Mouse (Mus musculus): Measurements from ENCODE around the gene Hmg20b. TPM values are rescaled to one million over a fixed set of nuclear protein-coding genes. Genes with fewer than 3 reads are reported as not detected.

The Hmg20b gene
- 135 and 137 TPM in 2 replicates for polyA plus RNA-seq (2012; rRNA removed)
- polyA plus RNA-seq (2014; fragmentation: Nextera tagmentation; extraction: Ambion mirVana) = 92.9 and 104 TPM in 2 replicates

- no peaks in the 10 kb centered on the region for H3K9me3 ChIP-seq (ENCODE audit: control insufficient read depth, low read length)
- WGBS = under 1% methylated on average over 49 of the region's 54 CpGs
- peak within 1 kb of the TSS; percentile 70 for H3K27ac ChIP-seq (replicated peaks; ENCODE audit: low read depth, low read length)
- H3K4me3 ChIP-seq (replicated peaks; ENCODE audit: low read length) = peak within 1 kb of the TSS; percentile 78
- TF ChIP-seq POLR2A (IDR thresholded peaks at IDR 0.05; ENCODE audit: borderline replicate concordance, extremely low read depth, insufficient read depth, insufficient read length) = peak; percentile 38; the same call in 1 of the 2 replicates
- DNase-seq (ENCODE audit: low spot score) = peak; percentile 99
- H3K36me3 ChIP-seq (ENCODE audit: control insufficient read depth, insufficient read depth, low read length) = peaks cover 20% of the 10 kb centered on the region
- H3K4me1 ChIP-seq (ENCODE audit: control insufficient read depth, insufficient read depth, low read length) = peaks cover 20% of the 10 kb centered on the region
- H3K9ac ChIP-seq (ENCODE audit: low read depth, low read length, severe bottlenecking) = peak within 1 kb of the TSS; percentile 80
- peak; percentile 96 for ATAC-seq (ENCODE audit: low FRiP score, low read depth)
- H3K4me2 ChIP-seq (replicated peaks; ENCODE audit: low read depth, low read length, severe bottlenecking) = peak within 1 kb of the TSS; percentile 93
- H3K27me3 ChIP-seq (ENCODE audit: control insufficient read depth, insufficient read depth, low read length) = no peaks in the 10 kb centered on the region
These were observed at the start of gene Hmg20b for GRCm38 (mm10) chr10:81350351-81351063. Gene Hmg20b (minus strand): TSS chr10:81350480.

GRCm38 (mm10) chr10:81399798-81400308 lies 49.6 kb upstream of the Hmg20b start:
- Histone ChIP-seq H3K4me1 (ENCODE audit: control insufficient read depth, insufficient read depth, low read length) (peaks cover 33% of the 10 kb centered on the region), H3K4me2 (replicated peaks; ENCODE audit: low read depth, low read length, severe bottlenecking) (no peak overlapping the region), H3K27me3 (ENCODE audit: control insufficient read depth, insufficient read depth, low read length) (no peaks in the 10 kb centered on the region), H3K36me3 (ENCODE audit: control insufficient read depth, insufficient read depth, low read length) (peaks cover 60% of the 10 kb centered on the region), H3K9me3 (ENCODE audit: control insufficient read depth, low read length) (no peaks in the 10 kb centered on the region), H3K4me3 (replicated peaks; ENCODE audit: low read length) (no peak overlapping the region), H3K27ac (replicated peaks; ENCODE audit: low read depth, low read length) (no peak overlapping the region), H3K9ac (ENCODE audit: low read depth, low read length, severe bottlenecking) (no peak overlapping the region)
- TF ChIP-seq POLR2A (IDR thresholded peaks at IDR 0.05; ENCODE audit: borderline replicate concordance, extremely low read depth, insufficient read depth, insufficient read length) = no peak
- ATAC-seq (ENCODE audit: low FRiP score, low read depth) = no peak
- DNase-seq (ENCODE audit: low spot score) = no peak
- 81% methylated on average over 18 of the region's 18 CpGs for WGBS

- no peak overlapping the region for H3K4me2 ChIP-seq (replicated peaks; ENCODE audit: low read depth, low read length, severe bottlenecking)
- H3K4me3 ChIP-seq (replicated peaks; ENCODE audit: low read length) = no peak overlapping the region
- no peaks in the 10 kb centered on the region for H3K27me3 ChIP-seq (ENCODE audit: control insufficient read depth, insufficient read depth, low read length)
- no peaks in the 10 kb centered on the region for H3K9me3 ChIP-seq (ENCODE audit: control insufficient read depth, low read length)
- no peak for DNase-seq (ENCODE audit: low spot score)
- no peak for ATAC-seq (ENCODE audit: low FRiP score, low read depth)
- WGBS = 60% methylated on average over 2 of the region's 5 CpGs
- peaks cover 55% of the 10 kb centered on the region for H3K36me3 ChIP-seq (ENCODE audit: control insufficient read depth, insufficient read depth, low read length)
- H3K9ac ChIP-seq (ENCODE audit: low read depth, low read length, severe bottlenecking) = no peak overlapping the region
- no peak for TF ChIP-seq POLR2A (IDR thresholded peaks at IDR 0.05; ENCODE audit: borderline replicate concordance, extremely low read depth, insufficient read depth, insufficient read length)
- H3K4me1 ChIP-seq (ENCODE audit: control insufficient read depth, insufficient read depth, low read length) = peaks cover 30% of the 10 kb centered on the region
- no peak overlapping the region for H3K27ac ChIP-seq (replicated peaks; ENCODE audit: low read depth, low read length)
These were observed 49.0 kb upstream of the Hmg20b start for GRCm38 (mm10) chr10:81399296-81399695.

DNA sequence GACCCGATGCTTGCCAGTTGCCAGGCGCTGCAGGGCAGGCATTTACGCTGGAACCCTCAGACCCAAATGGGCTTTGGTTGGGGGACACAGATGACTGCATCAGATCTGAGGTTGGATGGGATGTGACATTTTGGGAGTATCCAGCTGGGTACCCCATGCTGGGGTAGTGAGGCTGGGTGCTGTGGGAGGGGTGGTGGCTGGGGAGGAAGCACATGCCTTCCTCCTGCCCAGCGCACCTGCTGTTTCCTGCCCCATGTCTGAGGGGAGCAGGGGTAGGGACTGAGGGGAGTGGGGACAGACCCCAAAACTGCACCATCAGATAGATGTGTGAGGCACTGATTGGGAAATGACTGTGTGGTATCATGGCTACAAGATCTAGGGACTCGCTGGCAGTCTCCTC lies 46.5 kb upstream of the Hmg20b start:
- Histone ChIP-seq H3K27ac (replicated peaks; ENCODE audit: low read depth, low read length) (no peak overlapping the region), H3K4me1 (ENCODE audit: control insufficient read depth, insufficient read depth, low read length) (peaks cover 24% of the 10 kb centered on the region), H3K4me2 (replicated peaks; ENCODE audit: low read depth, low read length, severe bottlenecking) (no peak overlapping the region), H3K36me3 (ENCODE audit: control insufficient read depth, insufficient read depth, low read length) (peaks cover 38% of the 10 kb centered on the region), H3K27me3 (ENCODE audit: control insufficient read depth, insufficient read depth, low read length) (no peaks in the 10 kb centered on the region), H3K9me3 (ENCODE audit: control insufficient read depth, low read length) (no peaks in the 10 kb centered on the region), H3K9ac (ENCODE audit: low read depth, low read length, severe bottlenecking) (no peak overlapping the region), H3K4me3 (replicated peaks; ENCODE audit: low read length) (no peak overlapping the region)
- 79% methylated on average over 5 of the region's 5 CpGs for WGBS
- no peak for DNase-seq (ENCODE audit: low spot score)
- no peak for ATAC-seq (ENCODE audit: low FRiP score, low read depth)
- no peak for TF ChIP-seq POLR2A (IDR thresholded peaks at IDR 0.05; ENCODE audit: borderline replicate concordance, extremely low read depth, insufficient read depth, insufficient read length)

- no peak overlapping the region for H3K4me3 ChIP-seq (replicated peaks; ENCODE audit: low read length)
- no peak overlapping the region for H3K9ac ChIP-seq (ENCODE audit: low read depth, low read length, severe bottlenecking)
- H3K27me3 ChIP-seq (ENCODE audit: control insufficient read depth, insufficient read depth, low read length) = no peaks in the 10 kb centered on the region
- no peak for TF ChIP-seq POLR2A (IDR thresholded peaks at IDR 0.05; ENCODE audit: borderline replicate concordance, extremely low read depth, insufficient read depth, insufficient read length)
- no peak overlapping the region; the same call in 1 of the 2 replicates for H3K27ac ChIP-seq (replicated peaks; ENCODE audit: low read depth, low read length)
- H3K9me3 ChIP-seq (ENCODE audit: control insufficient read depth, low read length) = no peaks in the 10 kb centered on the region
- peaks cover 34% of the 10 kb centered on the region for H3K36me3 ChIP-seq (ENCODE audit: control insufficient read depth, insufficient read depth, low read length)
- H3K4me1 ChIP-seq (ENCODE audit: control insufficient read depth, insufficient read depth, low read length) = peaks cover 15% of the 10 kb centered on the region
- H3K4me2 ChIP-seq (replicated peaks; ENCODE audit: low read depth, low read length, severe bottlenecking) = no peak overlapping the region
- WGBS = 85% methylated on average over 4 of the region's 4 CpGs
- no peak for DNase-seq (ENCODE audit: low spot score)
- no peak for ATAC-seq (ENCODE audit: low FRiP score, low read depth)
These were observed 45.6 kb upstream of the Hmg20b start for GRCm38 (mm10) chr10:81395865-81396264.

Data from limb, embryonic 14.5 days (tissue).